Mouse (Mus musculus) right cerebral cortex, postnatal 10 days (tissue): ENCODE measurements at regions not wholly inside any gene's neighbourhood (a gene's known extent, or its start where the extent isn't known, plus 50 kb on each side); places are given as distances from the start of the nearest gene placed in this dataset.
"Not testable (repeated sequence)": the region's sequence is repeated elsewhere in the genome, so short reads cannot be mapped to it uniquely, and the experiment has no call there.

Source experiments
- DNase-seq, 2 experiments: peaks; one replicate each; pipeline ENCODE4 v3.0.0; 2021; ENCODE audit warnings: low spot score in 2 of 2

- DNase-seq: no peak
Observed at GRCm38 (mm10) chr12:19125541-19125940, 611.2 kb downstream of the 5730507C01Rik start.

- no peak for DNase-seq
Observed at GRCm38 (mm10) chr12:19175631-19176030, 661.3 kb downstream of the 5730507C01Rik start.

GRCm38 (mm10) chr12:19192396-19192795, 678.1 kb downstream of the 5730507C01Rik start:
- no peak for DNase-seq

DNA sequence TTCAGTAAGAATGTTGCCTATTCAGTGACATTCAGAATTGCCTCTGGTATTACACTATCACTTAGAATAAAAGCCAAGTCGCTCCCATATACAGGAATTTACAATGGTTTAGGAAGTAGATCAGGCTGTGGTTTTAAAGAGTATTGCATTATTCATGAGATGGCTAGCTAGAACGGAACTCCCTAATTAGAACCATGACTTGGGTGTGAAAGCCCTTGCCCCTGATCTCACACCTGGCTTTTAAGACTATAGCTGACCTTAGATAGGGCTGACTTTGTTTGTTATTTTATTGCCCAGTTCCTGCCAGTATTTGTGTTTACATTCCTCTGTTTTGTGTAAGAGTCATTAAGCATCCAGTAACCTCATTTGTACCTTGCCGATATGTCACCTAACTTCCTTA, 678.7 kb downstream of the 5730507C01Rik start:
- not testable (repeated sequence) for DNase-seq

- not testable (repeated sequence) for DNase-seq
Observed at GRCm38 (mm10) chr12:19223996-19224395, 709.7 kb downstream of the 5730507C01Rik start.

- peak; percentile 9 to 21 for DNase-seq
Observed at GRCm38 (mm10) chr12:19246731-19247130, 707.6 kb upstream of the Gm21863 start.

DNA sequence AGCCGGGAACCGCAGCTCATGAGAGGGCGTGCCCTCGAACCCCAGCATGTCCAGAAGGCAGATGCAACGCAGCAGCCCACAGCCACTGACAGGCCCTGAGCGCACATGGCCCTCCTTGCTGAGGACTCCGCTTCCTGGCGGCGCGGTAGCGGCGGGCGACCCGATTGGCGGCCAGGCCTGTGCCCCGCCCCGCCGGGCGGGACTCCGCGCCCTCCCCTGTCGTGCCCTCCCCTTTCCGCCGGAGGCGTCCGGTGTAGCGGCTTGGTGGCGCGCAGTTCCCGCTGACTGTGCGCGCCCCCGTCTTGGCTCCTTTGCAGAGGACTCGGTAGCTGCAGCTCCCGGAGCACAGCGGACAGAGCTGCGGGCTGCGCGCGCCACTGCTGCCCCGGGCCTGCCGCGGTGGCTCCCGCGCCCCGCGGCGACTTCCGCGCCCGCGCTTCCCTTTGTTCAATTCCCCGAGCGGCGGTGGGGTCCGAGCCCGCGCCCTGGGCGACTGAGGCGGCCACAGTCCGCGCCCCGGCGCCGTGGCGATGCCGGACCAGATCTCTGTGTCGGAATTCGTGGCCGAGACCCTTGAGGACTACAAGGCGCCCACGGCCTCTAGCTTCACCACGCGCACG, 665.9 kb upstream of the Gm21863 start:
- peak; percentile 75 to 80 for DNase-seq

DNA sequence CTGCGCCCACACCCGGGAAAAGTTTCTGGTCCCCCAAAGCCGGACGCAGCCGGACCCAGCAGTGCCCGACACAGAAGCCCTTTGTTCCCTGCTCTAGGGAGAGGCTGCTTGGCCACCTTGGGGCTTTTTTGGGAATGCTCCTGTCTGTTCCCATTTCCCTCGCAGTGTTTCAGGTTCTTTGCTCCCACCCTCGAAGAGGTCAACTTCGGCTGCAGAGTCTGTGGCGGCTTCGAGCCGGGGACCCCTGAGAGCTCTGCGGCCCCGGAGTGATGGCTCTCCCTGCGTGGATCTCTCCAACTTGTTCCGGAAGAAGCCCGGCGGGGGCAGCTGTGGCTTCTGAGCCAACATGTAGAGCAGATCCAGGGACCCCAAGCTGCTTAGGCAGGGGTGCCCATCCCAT, 665.3 kb upstream of the Gm21863 start:
- DNase-seq: not testable (repeated sequence)

DNA sequence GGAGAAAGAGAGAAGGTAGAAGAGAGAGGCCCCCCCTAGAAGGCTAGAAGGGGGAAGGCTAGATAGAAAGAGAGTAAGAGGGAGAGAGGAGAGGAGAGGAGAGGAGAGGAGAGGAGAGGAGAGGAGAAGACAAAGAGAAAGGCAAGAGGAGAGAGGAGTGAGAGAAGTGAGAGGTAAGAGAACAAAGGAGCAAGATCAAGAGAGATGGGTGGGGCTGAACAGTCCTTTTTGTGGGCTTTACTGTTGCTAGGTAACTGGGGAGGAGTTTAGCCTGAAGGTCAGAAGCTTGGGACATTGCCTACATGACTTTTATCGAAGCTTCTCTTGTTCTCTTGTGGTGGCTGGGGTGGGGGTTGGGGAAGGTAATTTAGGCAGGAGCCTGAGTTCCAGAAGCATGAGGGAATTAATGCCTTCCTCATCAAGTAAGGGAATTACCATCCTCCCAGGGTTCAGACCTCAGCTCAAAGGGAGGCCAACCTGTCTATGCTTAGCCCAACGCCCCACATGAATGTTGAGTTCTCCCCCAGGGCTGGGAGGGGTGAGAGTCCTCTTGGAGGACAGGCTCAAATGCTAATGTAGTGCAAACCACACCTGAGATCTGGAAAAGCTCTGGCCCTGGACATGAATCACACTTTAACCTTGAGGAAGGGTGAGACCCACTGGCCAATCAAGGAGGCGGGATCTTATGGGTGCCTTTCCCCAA, 662.1 kb upstream of the Gm21863 start:
- not testable (repeated sequence) for DNase-seq
